Mouse (Mus musculus) bone marrow macrophage, adult 2 months (primary cell): ENCODE data around the gene Kcnj8. TPM values are rescaled to one million over a fixed set of nuclear protein-coding genes. Genes with fewer than 3 reads are reported as not detected.
A peak's percentile ranks its signal among the peaks of the same experiment; 100 is the strongest.

ENCODE experiments used
- H3K27ac ChIP-seq: 2 replicates; pipeline ENCODE4 v1.5.1; 2012; ENCODE audit warnings: low read depth, low read length; ENCODE audit not compliant: insufficient read depth
- H3K4me1 ChIP-seq: 2 replicates; pipeline ENCODE4 v1.6.1; 2012; ENCODE audit warnings: low read length; ENCODE audit not compliant: control insufficient read depth, insufficient read depth
- H3K4me3 ChIP-seq: 2 replicates; pipeline ENCODE4 v1.5.1; 2012; ENCODE audit warnings: mild to moderate bottlenecking, low read length, moderate library complexity; ENCODE audit not compliant: insufficient read depth
- CTCF ChIP-seq: IDR thresholded peaks from 2 replicates; pipeline ENCODE4 v1.5.1; 2012; ENCODE audit warnings: low read depth, mild to moderate bottlenecking, low read length, moderate library complexity
- POLR2A ChIP-seq: IDR thresholded peaks from 2 replicates; pipeline ENCODE4 v1.6.1; 2012; ENCODE audit warnings: mild to moderate bottlenecking, low read depth, low read length, borderline replicate concordance
- polyA plus RNA-seq: library from polyadenylated mRNA; stranded (reverse); fragments of >200 nt; gene quantifications from 2 replicates; pipeline ENCODE4 v1.2.4, GENCODE M21; 2012; ENCODE audit not compliant: missing spikeins, insufficient read depth, insufficient read length

Gene Kcnj8
- polyA plus RNA-seq, 1 experiment = not detected

DNA sequence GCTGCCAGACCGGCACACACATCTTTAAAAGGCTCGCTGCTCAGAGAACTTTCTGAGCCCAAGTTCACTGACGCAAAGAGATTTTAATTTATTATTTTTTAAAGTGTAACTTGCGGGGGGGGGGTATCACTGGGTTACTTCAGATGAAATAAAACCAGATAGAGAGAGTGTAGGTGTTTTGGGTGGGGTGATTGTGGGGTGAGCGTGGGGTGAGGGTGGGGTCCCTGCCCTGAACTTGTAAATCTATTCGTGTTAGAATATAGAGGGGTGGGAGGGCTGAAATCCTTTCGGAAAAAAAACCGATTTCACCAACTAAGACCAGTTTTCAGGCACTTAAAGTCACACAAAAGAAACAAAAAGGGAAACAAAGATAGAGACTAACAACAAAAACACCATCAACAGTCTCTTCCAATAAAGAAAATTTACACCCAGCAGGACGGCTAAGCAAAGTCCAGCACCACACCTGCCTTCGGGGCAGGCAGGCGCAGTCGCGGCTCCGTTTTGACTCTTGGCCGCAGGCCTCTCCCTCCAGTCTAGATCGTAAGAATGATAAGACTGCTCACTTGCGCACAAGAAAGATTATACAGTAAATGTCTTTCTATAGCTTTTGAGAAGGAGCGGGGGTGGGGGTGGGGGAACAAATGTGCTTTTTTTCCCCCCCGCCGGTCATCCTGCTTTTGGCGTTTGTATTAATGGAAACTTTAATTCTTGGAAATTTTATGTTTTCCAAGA, 381 bp upstream of the Kcnj8 start:
- 0 out of 2 replicates have a peak overlapping the region, but pooled peaks have one; percentile 20 for H3K4me3 ChIP-seq
- peaks cover 4% of the 10 kb centered on the region for H3K4me1 ChIP-seq
- no peak overlapping the region for H3K27ac ChIP-seq
- TF ChIP-seq CTCF (no peak), POLR2A (no peak)

DNA sequence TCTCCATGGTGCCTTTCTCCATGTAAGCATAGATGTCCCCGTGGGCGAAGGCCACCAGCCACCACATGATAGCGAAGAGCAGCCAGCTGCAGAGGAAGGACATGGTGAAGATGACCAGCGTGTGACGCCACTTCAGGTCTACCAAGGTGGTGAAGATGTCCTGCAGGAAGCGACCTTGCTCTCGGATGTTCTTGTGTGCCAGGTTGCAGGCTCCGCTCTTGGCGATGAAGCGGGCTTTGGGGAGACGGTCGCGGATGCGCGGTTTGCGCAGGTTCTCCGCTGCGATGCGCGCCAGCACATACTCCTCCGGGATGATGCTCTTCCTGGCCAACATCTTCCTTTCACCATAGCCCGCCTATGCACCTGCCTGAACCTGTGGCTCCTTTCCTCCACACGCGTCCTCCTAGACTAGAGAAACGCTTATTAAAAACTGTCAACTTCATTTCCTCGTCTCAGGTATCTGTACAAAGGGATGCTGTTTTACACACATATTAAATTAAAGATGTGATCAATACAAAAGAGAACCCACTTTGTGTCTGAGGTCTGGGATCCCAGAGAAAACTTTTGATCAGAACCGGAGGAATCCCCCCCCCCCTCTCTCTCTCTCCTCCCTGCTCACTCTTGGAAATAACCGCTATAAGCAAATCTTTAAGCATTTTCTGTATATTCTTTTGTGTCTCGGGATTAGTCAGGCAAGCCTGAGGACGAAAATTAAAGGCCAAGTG, 1.2 kb downstream of the Kcnj8 start:
- H3K27ac ChIP-seq = no peak overlapping the region
- TF ChIP-seq POLR2A = no peak
- H3K4me1 ChIP-seq = peaks cover 4% of the 10 kb centered on the region
- no peak overlapping the region for H3K4me3 ChIP-seq

DNA sequence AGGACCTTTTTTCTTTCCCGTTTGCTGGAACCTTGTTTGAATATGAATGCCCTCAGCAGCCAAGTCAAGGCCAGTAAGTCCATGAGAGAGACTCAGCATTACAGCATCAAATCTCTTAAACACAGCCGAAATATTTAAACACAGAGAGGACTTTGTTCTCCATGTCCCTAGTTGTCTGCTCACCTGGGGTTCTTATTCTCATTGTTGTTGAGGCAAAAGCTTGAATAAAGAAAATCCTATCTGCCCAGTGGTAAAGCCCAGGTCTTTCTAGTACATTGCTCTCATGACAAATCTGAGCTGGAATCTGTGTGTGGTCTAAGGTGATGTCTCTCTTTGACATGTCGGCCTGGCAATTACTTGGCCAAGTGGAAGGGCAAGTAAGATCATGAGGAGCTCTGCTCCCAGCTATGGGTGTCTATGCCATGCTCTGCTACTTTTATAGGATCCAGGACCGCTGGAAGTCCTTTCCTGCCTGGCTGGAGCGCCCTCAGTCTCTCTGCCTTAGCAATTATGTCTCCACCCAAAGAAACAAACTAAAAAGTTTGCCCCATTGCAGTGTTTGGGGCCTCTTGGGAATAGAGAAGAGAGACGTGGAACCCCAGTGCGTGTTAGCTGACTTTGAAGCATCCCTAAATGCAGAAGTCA, 2.6 kb downstream of the Kcnj8 start:
- H3K4me3 ChIP-seq = no peak overlapping the region
- TF ChIP-seq CTCF = no peak
- TF ChIP-seq POLR2A = no peak
- no peak overlapping the region for H3K27ac ChIP-seq
- peaks cover 4% of the 10 kb centered on the region for H3K4me1 ChIP-seq

DNA sequence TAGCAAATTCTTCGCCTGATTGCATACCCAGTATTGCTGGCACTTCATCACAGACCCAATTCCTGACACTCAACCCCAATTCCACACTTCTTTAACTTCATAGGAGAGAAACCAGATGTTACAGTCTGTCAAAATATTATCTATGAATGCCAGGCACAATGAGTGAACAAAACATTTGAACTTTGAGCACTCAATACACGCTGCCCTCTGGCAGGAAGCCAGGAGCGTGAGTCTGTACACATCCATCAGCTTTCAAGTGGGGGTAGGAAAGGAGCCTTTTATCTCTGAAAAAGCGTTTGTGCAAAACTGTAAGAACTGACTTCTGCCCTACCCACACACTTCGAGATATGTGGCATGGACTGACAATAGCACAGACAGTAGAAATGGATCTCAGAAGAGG, 4.0 kb downstream of the Kcnj8 start:
- H3K4me1 ChIP-seq = peaks cover 2% of the 10 kb centered on the region; the same call in 1 of the 2 replicates
- TF ChIP-seq CTCF = no peak
- TF ChIP-seq POLR2A = no peak
- H3K4me3 ChIP-seq = no peak overlapping the region
- H3K27ac ChIP-seq = no peak overlapping the region

DNA sequence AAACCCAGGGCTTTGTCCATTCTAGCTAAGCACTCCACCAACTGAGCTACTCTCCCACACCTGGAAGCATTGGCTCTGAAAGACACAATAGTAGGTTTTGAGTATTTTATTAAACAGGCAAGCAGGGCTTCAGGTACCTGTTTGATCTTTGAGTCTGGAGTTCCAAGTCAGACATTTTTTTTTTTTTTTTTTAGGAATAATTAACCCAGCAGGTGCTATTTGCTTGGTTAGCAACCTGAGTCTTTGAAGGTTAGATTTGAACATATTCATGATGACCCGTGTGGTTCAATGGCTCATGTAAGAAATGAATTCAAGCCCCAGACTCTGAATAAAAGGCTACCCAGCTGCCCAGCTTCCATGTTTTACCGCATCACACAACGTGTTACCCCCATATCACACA, 6.7 kb downstream of the Kcnj8 start:
- H3K27ac ChIP-seq = no peak overlapping the region
- no peak overlapping the region for H3K4me3 ChIP-seq
- H3K4me1 ChIP-seq = no peaks in the 10 kb centered on the region
- TF ChIP-seq CTCF = no peak
- no peak for TF ChIP-seq POLR2A

DNA sequence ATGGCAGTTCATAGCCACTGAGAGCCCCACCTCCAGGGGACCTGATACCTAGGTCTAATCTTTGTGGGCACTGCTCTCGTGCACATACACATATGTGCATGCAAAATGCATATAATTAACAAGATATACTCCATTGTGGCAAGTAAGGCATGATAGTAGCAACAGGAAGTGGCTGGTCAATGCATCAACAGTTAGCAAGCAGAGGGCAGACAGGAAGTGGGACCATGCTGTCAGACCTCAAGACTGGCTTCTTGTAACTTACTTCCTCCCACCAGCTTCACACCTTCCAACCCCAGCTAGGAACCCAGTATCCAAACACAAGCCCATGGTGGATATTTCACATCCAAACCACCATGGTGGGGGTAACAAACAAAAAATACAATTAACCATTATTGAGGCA, 10.3 kb downstream of the Kcnj8 start:
- TF ChIP-seq POLR2A (no peak), CTCF (no peak)
- no peaks in the 10 kb centered on the region for H3K4me1 ChIP-seq
- no peak overlapping the region for H3K4me3 ChIP-seq
- no peak overlapping the region for H3K27ac ChIP-seq

DNA sequence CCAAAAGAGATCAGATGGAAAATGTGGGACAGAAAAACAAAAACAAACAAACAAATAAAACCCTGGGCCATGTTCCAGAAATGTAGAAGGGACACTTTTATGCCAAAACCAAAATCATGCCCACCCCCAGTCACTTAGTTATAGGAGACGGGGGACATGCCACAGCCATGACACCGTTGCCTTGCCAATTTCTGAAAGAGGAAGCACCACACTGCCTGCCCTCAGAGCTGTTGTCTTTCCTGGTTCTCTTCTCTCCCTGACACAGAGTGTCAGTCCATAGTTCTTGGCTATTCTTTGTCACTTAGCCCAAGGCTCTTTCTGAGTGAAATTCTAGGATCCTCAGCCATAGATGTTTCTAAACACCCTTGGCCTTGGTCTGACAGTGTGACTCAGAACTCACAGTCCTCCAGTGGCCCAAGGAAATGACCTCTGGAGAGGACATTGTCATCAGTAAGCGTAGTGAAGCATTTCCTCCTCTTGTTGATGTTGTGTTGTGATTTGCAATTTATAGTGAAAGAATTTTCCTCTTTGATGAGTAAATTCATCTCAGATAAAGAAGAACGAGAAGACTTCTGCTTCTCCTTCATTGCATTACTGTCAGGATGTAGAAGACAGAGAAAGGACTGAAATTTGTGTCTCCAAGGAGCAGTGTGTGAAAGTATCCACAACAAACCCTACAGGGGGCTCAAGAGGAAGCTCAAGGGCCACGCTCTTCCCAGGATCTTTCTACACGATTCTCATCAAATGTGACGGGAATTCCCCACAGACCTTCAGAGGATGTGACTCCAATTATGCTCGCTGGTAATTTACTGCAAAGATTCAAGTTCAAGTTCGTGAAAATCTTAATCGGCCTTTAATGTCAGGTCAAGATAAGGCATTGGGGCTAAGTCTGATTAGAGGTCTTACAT, 12.4 kb downstream of the Kcnj8 start:
- TF ChIP-seq POLR2A = no peak
- H3K27ac ChIP-seq = no peak overlapping the region
- H3K4me1 ChIP-seq = no peaks in the 10 kb centered on the region
- no peak overlapping the region for H3K4me3 ChIP-seq

DNA sequence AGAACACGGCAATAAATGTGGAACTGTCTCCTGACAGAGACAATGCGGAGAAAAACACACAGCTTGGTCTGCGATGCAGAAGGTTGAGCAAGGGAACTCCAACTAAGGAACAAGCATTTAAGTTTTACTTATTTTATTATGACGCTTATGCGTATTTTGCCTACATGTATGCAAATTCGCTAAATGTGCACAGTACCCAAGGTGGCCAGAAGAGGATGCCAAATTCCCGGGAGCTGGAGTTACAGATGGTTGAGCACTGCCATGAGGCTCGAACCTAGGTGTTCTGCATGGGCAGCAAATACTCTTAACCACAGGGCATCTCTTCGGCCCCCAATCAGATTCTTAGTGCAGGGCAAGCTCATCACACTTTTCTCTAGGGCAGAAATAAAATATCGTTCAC, 13.3 kb downstream of the Kcnj8 start:
- H3K4me1 ChIP-seq = no peaks in the 10 kb centered on the region
- H3K27ac ChIP-seq = no peak overlapping the region
- TF ChIP-seq CTCF = no peak
- TF ChIP-seq POLR2A = no peak
- H3K4me3 ChIP-seq = no peak overlapping the region

DNA sequence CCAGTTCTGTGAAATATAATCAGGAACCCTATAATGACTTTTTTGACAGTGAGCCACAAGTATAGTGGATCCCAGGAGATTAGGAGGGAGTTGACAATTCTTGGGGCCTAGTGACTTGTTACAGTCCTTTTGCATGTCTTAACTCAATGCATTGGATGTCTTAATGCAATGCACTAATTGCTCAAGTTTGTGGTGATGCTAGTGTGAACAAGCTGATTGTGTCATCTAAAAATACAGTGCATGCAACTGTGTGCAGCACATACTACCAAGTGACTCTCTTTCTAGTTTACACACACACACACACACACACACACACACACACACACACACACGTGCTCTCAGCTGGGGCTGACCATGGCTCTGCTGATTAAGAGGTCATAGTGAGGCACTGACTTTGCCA, 15.4 kb downstream of the Kcnj8 start:
- no peak overlapping the region for H3K27ac ChIP-seq
- TF ChIP-seq CTCF = no peak
- no peak for TF ChIP-seq POLR2A
- no peak overlapping the region for H3K4me3 ChIP-seq
- H3K4me1 ChIP-seq = no peaks in the 10 kb centered on the region
